In genomic region chr2:102406324-102407304, GRCm38 (mm10) we compare ENCODE assay signal across 11 mouse cellular contexts. TPM values are rescaled to one million over a fixed set of nuclear protein-coding genes. Genes with fewer than 3 reads are reported as not detected.
A peak's percentile ranks its signal among the peaks of the same experiment; 100 is the strongest.
DNase-seq lines count a peak whose midpoint lies in the region; ATAC-seq lines count a peak whose summit lies in the region.
"Had no signal": no experiment of that assay in that cellular context is flagged by ENCODE, and none has a peak within 500 bp of the region (broad histone marks: within the 10 kb centered on the region; RNA-seq: fewer than 3 reads in every experiment).

No protein-coding gene starts in this region.

- ATAC-seq in hindbrain, embryonic 14.5 days (ENCODE audit: low FRiP score), result peak; percentile 44; the same call in 1 of the 2 replicates
- no peak for ATAC-seq in hindbrain, embryonic 12.5 days (ENCODE audit: low FRiP score)
- no peak for ATAC-seq in neural tube, embryonic 15.5 days (ENCODE audit: low FRiP score)
- ATAC-seq in kidney, embryonic 16.5 days (ENCODE audit: low FRiP score, low TSS enrichment), result 0 out of 2 replicates have a peak, but pooled peaks have one; percentile 53
- ATAC-seq in megakaryocyte progenitor cell, adult 5-6 weeks (replicated peaks; ENCODE audit: poor library complexity), result no peak

- peak overlapping the region; percentile 39; the same call in 1 of the 2 replicates for H3K4me2 ChIP-seq in hindbrain, embryonic 14.5 days (replicated peaks)
- no peak overlapping the region for H3K4me2 ChIP-seq in hindbrain, embryonic 12.5 days (replicated peaks)
- peak overlapping the region; percentile 34; the same call in 1 of the 2 replicates for H3K4me2 ChIP-seq in neural tube, embryonic 15.5 days
- peak overlapping the region; percentile 31 for H3K4me2 ChIP-seq in kidney, embryonic 16.5 days (replicated peaks; ENCODE audit: low read depth, low read length)

- H3K9ac ChIP-seq in hindbrain, embryonic 14.5 days, result no peak overlapping the region
- H3K9ac ChIP-seq in hindbrain, embryonic 12.5 days, result no peak overlapping the region
- no peak overlapping the region for H3K9ac ChIP-seq in neural tube, embryonic 15.5 days (replicated peaks)
- no peak overlapping the region for H3K9ac ChIP-seq in kidney, embryonic 16.5 days (replicated peaks; ENCODE audit: low read length)

- no peaks in the 10 kb centered on the region for H3K9me3 ChIP-seq in hindbrain, embryonic 14.5 days (ENCODE audit: control insufficient read depth, low read length)
- H3K9me3 ChIP-seq in hindbrain, embryonic 12.5 days (replicated peaks), result no peaks in the 10 kb centered on the region
- no peaks in the 10 kb centered on the region for H3K9me3 ChIP-seq in neural tube, embryonic 15.5 days (replicated peaks)
- H3K9me3 ChIP-seq in kidney, embryonic 16.5 days (ENCODE audit: low read length), result no peaks in the 10 kb centered on the region

- no peak overlapping the region for H3K27ac ChIP-seq in hindbrain, embryonic 14.5 days
- H3K27ac ChIP-seq in hindbrain, embryonic 12.5 days, result no peak overlapping the region
- H3K27ac ChIP-seq in neural tube, embryonic 15.5 days (replicated peaks), result no peak overlapping the region
- H3K27ac ChIP-seq in kidney, embryonic 16.5 days (ENCODE audit: low read length), result 0 out of 2 replicates have a peak overlapping the region, but pooled peaks have one; percentile 18

- H3K27me3 ChIP-seq in hindbrain, embryonic 14.5 days (ENCODE audit: control insufficient read depth, insufficient read depth, low read length), result no peaks in the 10 kb centered on the region
- no peaks in the 10 kb centered on the region for H3K27me3 ChIP-seq in hindbrain, embryonic 12.5 days
- no peaks in the 10 kb centered on the region for H3K27me3 ChIP-seq in neural tube, embryonic 15.5 days (replicated peaks)
- no peaks in the 10 kb centered on the region for H3K27me3 ChIP-seq in kidney, embryonic 16.5 days (ENCODE audit: insufficient read depth, low read length)

- H3K4me3 ChIP-seq in hindbrain, embryonic 14.5 days (replicated peaks; ENCODE audit: low read length), result no peak overlapping the region
- no peak overlapping the region for H3K4me3 ChIP-seq in hindbrain, embryonic 12.5 days
- H3K4me3 ChIP-seq in neural tube, embryonic 15.5 days (replicated peaks), result no peak overlapping the region
- H3K4me3 ChIP-seq in kidney, embryonic 16.5 days (ENCODE audit: low read length), result no peak overlapping the region

- peak; percentile 42 for DNase-seq in hindbrain, embryonic 14.5 days (ENCODE audit: low spot score)
- DNase-seq in neural tube, embryonic 10.5 days (ENCODE audit: extremely low spot score, low spot score), result no peak
- DNase-seq in embryo, embryonic 10 days (ENCODE audit: low spot score), result no peak
- DNase-seq: adrenal gland, postnatal 10 days; gastrocnemius, postnatal 10 days; layer of hippocampus, postnatal 36 days had no signal

- peaks cover 15% of the 10 kb centered on the region for H3K4me1 ChIP-seq in hindbrain, embryonic 14.5 days (replicated peaks; ENCODE audit: control insufficient read depth, insufficient read depth, low read length)
- H3K4me1 ChIP-seq in hindbrain, embryonic 12.5 days, result peaks cover 11% of the 10 kb centered on the region
- peaks cover 16% of the 10 kb centered on the region for H3K4me1 ChIP-seq in neural tube, embryonic 15.5 days
- H3K4me1 ChIP-seq in kidney, embryonic 16.5 days (ENCODE audit: insufficient read depth, low read length), result peaks cover 28% of the 10 kb centered on the region

- H3K36me3 ChIP-seq in hindbrain, embryonic 14.5 days (replicated peaks; ENCODE audit: control insufficient read depth, insufficient read depth), result no peaks in the 10 kb centered on the region
- H3K36me3 ChIP-seq in hindbrain, embryonic 12.5 days, result no peaks in the 10 kb centered on the region
- no peaks in the 10 kb centered on the region for H3K36me3 ChIP-seq in neural tube, embryonic 15.5 days
- H3K36me3 ChIP-seq in kidney, embryonic 16.5 days (ENCODE audit: insufficient read depth, low read length), result no peaks in the 10 kb centered on the region

- 77% methylated on average over 4 of the region's 4 CpGs for WGBS in hindbrain, embryonic 14.5 days
- WGBS in hindbrain, embryonic 12.5 days, result 81% methylated on average over 4 of the region's 4 CpGs
- WGBS in neural tube, embryonic 15.5 days, result 78% methylated on average over 4 of the region's 4 CpGs
- 56% methylated on average over 4 of the region's 4 CpGs for WGBS in kidney, embryonic 16.5 days

RNA-seq across cellular contexts. Expression of gene Trim44, which starts 1.0 kb away (rescaled TPM):
- 74.2 and 77.7 TPM in 2 replicates for polyA plus RNA-seq in hindbrain, embryonic 14.5 days (2014; fragmentation: Nextera tagmentation; extraction: Ambion mirVana)
- polyA plus RNA-seq in hindbrain, embryonic 12.5 days (2016; fragmentation: Nextera tagmentation; extraction: Ambion mirVana), result 65.6 and 74.4 TPM in 2 replicates
- polyA plus RNA-seq in neural tube, embryonic 15.5 days (2015; fragmentation: Nextera tagmentation; extraction: Ambion mirVana), result 51.2 and 56.2 TPM in 2 replicates
- polyA plus RNA-seq in kidney, embryonic 16.5 days (2015; fragmentation: Nextera tagmentation; extraction: Ambion mirVana), result 22.6 and 23.4 TPM in 2 replicates
- 27.8 and 31.6 TPM in 2 replicates for total RNA-seq in megakaryocyte progenitor cell, adult 5-6 weeks (2015)
- 35.6 and 40.8 TPM in 2 replicates for total RNA-seq in megakaryocyte progenitor cell, adult 5-6 weeks (2017)

RNA-seq across cellular contexts. Expression of gene Fjx1, which starts 45.7 kb away (rescaled TPM):
- 32.3 and 38.3 TPM in 2 replicates for polyA plus RNA-seq in hindbrain, embryonic 14.5 days (2014; fragmentation: Nextera tagmentation; extraction: Ambion mirVana)
- 44.2 and 45.3 TPM in 2 replicates for polyA plus RNA-seq in hindbrain, embryonic 12.5 days (2016; fragmentation: Nextera tagmentation; extraction: Ambion mirVana)
- 31.6 and 38.5 TPM in 2 replicates for polyA plus RNA-seq in neural tube, embryonic 15.5 days (2015; fragmentation: Nextera tagmentation; extraction: Ambion mirVana)
- 7.6 and 7.8 TPM in 2 replicates for polyA plus RNA-seq in kidney, embryonic 16.5 days (2015; fragmentation: Nextera tagmentation; extraction: Ambion mirVana)
- 0.05 and 0.07 TPM in 2 replicates for total RNA-seq in megakaryocyte progenitor cell, adult 5-6 weeks (2015)
- not detected in 2 replicates for total RNA-seq in megakaryocyte progenitor cell, adult 5-6 weeks (2017)
- total RNA-seq: neutrophil, adult 5-6 weeks had no signal

Comparison
In these comparisons a context has a peak if more than half of its experiments do, and no peak if none do; other contexts are left out.
1. ATAC-seq: peak in hindbrain, embryonic 14.5 days (single experiment) and kidney, embryonic 16.5 days (single experiment); none in hindbrain, embryonic 12.5 days (single experiment), neural tube, embryonic 15.5 days (single experiment) and megakaryocyte progenitor cell, adult 5-6 weeks (single experiment).